Mouse (Mus musculus) ES-E14 (cell line): ENCODE results near the gene Glyr1. TPM values are rescaled to one million over a fixed set of nuclear protein-coding genes. Genes with fewer than 3 reads are reported as not detected.

ENCODE experiments used
- DNase-seq: peaks from one replicate; pipeline ENCODE4 v3.0.0-alpha.2; 2013; ENCODE audit warnings: low read depth, low spot score
- H3K27ac ChIP-seq: 2 replicates; pipeline ENCODE4 v1.5.1; 2012; ENCODE audit warnings: low read depth, mild to moderate bottlenecking, low read length, moderate library complexity, mixed read lengths; ENCODE audit not compliant: poor library complexity, insufficient read depth, severe bottlenecking
- H3K36me3 ChIP-seq: 2 replicates; pipeline ENCODE4 v1.6.1; 2012; ENCODE audit warnings: mild to moderate bottlenecking, low read length, moderate library complexity, mixed read lengths; ENCODE audit not compliant: control insufficient read depth, poor library complexity, insufficient read depth, severe bottlenecking
- H3K4me1 ChIP-seq, 2 experiments: fragments of 150-350 bp in 1 of 2; sonication (generic) in 1 of 2; 2 replicates each; pipeline ENCODE4 v1.6.1; 2012; ENCODE audit warnings: low read length in 2 of 2, mild to moderate bottlenecking in 1 of 2, mixed read lengths in 1 of 2; ENCODE audit not compliant: control insufficient read depth in 2 of 2, insufficient read depth in 2 of 2, poor library complexity in 1 of 2
- H3K4me3 ChIP-seq, 2 experiments: fragments of 150-350 bp in 1 of 2; sonication (generic) in 1 of 2; 2 replicates each; pipeline ENCODE4 v1.5.1; 2012; ENCODE audit warnings: low read length in 2 of 2, low read depth in 1 of 2, mild to moderate bottlenecking in 1 of 2, mixed read lengths in 1 of 2; ENCODE audit not compliant: insufficient read depth in 1 of 2, poor library complexity in 1 of 2, severe bottlenecking in 1 of 2
- H3K9ac ChIP-seq: 2 replicates; pipeline ENCODE4 v1.6.1; 2012; ENCODE audit warnings: low read depth, mild to moderate bottlenecking, low read length, mixed read lengths; ENCODE audit not compliant: poor library complexity, insufficient read depth, severe bottlenecking
- H3K9me3 ChIP-seq: fragments of 150-350 bp; sonication (generic); 2 replicates; pipeline ENCODE4 v1.6.1; 2012; ENCODE audit warnings: low read depth, mild to moderate bottlenecking, low read length; ENCODE audit not compliant: control insufficient read depth, insufficient read depth
- CHD2 ChIP-seq: IDR thresholded peaks from 2 replicates; pipeline ENCODE4 v1.6.1; 2014; ENCODE audit warnings: mild to moderate bottlenecking, low read depth, low read length, inconsistent platforms
- HCFC1 ChIP-seq: IDR thresholded peaks from 2 replicates; pipeline ENCODE4 v1.6.1; 2012; ENCODE audit warnings: low read length, inconsistent platforms, borderline replicate concordance; ENCODE audit not compliant: insufficient read depth
- MAFK ChIP-seq: IDR thresholded peaks from 2 replicates; pipeline ENCODE4 v1.6.1; 2014; ENCODE audit warnings: mild to moderate bottlenecking, low read depth, low read length, inconsistent platforms; ENCODE audit not compliant: insufficient read depth
- ZC3H11A ChIP-seq: IDR thresholded peaks from 2 replicates; pipeline ENCODE4 v1.6.1; 2012; ENCODE audit warnings: low read depth, mild to moderate bottlenecking, inconsistent platforms, low read length, borderline replicate concordance
- ZNF384 ChIP-seq: IDR thresholded peaks from 2 replicates; pipeline ENCODE4 v1.6.1; 2012; ENCODE audit warnings: low read depth, low read length, inconsistent platforms
- in situ Hi-C, 2 experiments: fragments of 600-800 bp; cut with MboI; formaldehyde crosslinking; loops; one replicate each; pipeline ENCODE4 v1.15.1; 2025; ENCODE audit warnings: low sequenced_read_pairs in 2 of 2, inconsistent platforms in 1 of 2; ENCODE audit not compliant: unreplicated experiment in 2 of 2
- total RNA-seq: library from RNA; depleted of rRNA; stranded (reverse); fragments of 300-350 nt; gene quantifications from 2 replicates; pipeline ENCODE4 v1.2.3, GENCODE M21; 2012

Gene Glyr1
- total RNA-seq, 1 experiment: 75.6 TPM

- no peaks in the 10 kb centered on the region for H3K36me3 ChIP-seq
- H3K9me3 ChIP-seq: no peaks in the 10 kb centered on the region
- TF ChIP-seq CHD2 (no peak), ZNF384 (no peak), ZC3H11A (no peak), HCFC1 (no peak), MAFK (no peak)
- in situ Hi-C loops: no loop called here
- no peak overlapping the region for H3K9ac ChIP-seq
- no peaks in the 10 kb centered on the region for H3K4me1 ChIP-seq
- H3K4me3 ChIP-seq: no peak overlapping the region
- H3K27ac ChIP-seq: no peak overlapping the region
- DNase-seq: no peak
These were observed 71.2 kb downstream of the Glyr1 start for GRCm38 (mm10) chr16:4978275-4979051.

DNA sequence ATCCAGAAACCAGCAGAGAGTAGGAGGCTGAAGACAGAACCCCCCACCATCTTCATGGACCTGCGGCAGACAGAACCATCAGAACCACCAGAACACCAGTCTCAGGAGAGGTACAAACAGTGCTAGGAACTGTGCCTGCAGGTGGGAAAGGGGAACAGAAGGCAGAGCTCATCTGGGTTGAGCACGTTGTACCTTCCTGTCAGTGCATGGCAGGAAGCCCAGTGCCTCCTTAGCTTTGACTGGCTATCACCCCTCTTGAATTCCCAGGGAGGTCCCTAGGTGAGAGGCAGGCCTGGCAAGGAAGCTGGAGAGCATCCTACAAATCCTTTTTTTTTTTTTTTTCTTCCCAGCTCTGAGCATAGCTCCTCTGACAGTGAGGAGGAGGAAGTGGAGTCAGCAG lies 73.5 kb downstream of the Glyr1 start:
- Histone ChIP-seq H3K4me3 (no peak overlapping the region), H3K27ac (no peak overlapping the region), H3K4me1 (peaks cover 0 to 5% of the 10 kb centered on the region in 2 experiments; a peak in 1 of 4 replicates), H3K9me3 (no peaks in the 10 kb centered on the region), H3K36me3 (no peaks in the 10 kb centered on the region; the same call in 1 of the 2 replicates), H3K9ac (no peak overlapping the region)
- TF ChIP-seq CHD2 (no peak), HCFC1 (no peak), ZC3H11A (no peak), ZNF384 (no peak), MAFK (no peak)
- in situ Hi-C loops: no loop called here
- DNase-seq: no peak

GRCm38 (mm10) chr16:4974521-4974920 lies 75.1 kb downstream of the Glyr1 start:
- Histone ChIP-seq H3K36me3 (no peaks in the 10 kb centered on the region; the same call in 1 of the 2 replicates), H3K9ac (no peak overlapping the region), H3K27ac (no peak overlapping the region), H3K9me3 (no peaks in the 10 kb centered on the region), H3K4me3 (no peak overlapping the region), H3K4me1 (peaks cover 0 to 5% of the 10 kb centered on the region in 2 experiments; a peak in 1 of 4 replicates)
- TF ChIP-seq ZNF384 (no peak), ZC3H11A (no peak), MAFK (no peak)
- in situ Hi-C loops: no loop called here
- no peak for DNase-seq

DNA sequence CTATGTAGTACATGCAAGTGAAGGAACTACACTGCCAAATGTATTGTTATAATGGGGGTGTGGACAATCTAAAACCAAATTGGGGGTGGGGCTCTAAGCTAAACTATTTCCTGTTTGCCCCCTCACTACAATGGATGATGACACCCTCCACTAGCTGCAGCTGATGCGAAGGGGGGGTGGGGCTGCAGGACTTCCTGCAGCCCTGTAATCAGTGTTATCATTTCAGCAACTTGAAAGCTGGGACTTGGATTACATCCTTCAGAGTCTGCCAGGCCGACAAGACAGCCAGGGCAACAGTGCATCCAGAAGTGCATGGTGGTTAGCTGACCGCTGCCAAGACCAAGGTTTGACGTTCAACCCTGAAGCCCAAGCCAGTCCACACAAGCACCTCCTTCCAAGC lies 78.0 kb downstream of the Glyr1 start:
- Histone ChIP-seq H3K4me1 (peaks cover 0 to 5% of the 10 kb centered on the region in 2 experiments; a peak in 1 of 4 replicates), H3K36me3 (no peaks in the 10 kb centered on the region; the same call in 1 of the 2 replicates), H3K27ac (no peak overlapping the region), H3K9ac (no peak overlapping the region), H3K4me3 (no peak overlapping the region), H3K9me3 (no peaks in the 10 kb centered on the region)
- no peak for TF ChIP-seq HCFC1
- TF ChIP-seq ZNF384: no peak
- TF ChIP-seq ZC3H11A: no peak
- no peak for TF ChIP-seq CHD2
- TF ChIP-seq MAFK: no peak
- DNase-seq: no peak
- in situ Hi-C loops: no loop called here
